13 mouse cellular contexts compared by ENCODE assay signal in the genomic region with DNA sequence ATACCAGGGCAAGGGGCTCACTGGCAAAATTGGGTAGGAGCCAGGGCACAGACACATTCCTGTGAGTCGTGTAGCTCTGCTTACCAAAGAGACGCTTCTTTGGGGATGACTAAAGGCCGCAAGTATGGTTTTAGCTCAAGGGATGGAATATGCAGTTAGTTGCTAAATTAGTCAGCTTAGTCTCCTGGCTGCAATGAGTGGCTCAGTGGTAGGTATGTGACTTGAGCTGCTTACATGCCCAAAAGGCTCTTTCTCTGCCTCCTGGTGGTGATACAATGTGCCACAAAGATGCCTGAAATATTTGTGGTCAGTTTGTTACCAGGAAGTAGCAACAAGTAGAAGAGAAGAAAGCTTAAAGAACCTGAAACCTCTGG. TPM values are rescaled to one million over a fixed set of nuclear protein-coding genes. Genes with fewer than 3 reads are reported as not detected.
DNase-seq lines count a peak whose midpoint lies in the region; ATAC-seq and TF ChIP-seq lines count a peak whose summit lies in the region.
"Had no signal": no experiment of that assay in that cellular context is flagged by ENCODE, and none has a peak within 500 bp of the region (broad histone marks: within the 10 kb centered on the region; RNA-seq: fewer than 3 reads in every experiment).

No protein-coding gene starts in this region.

- WGBS in forebrain, postnatal 0 days: 63% methylated on average over 3 of the region's 3 CpGs
- WGBS in forebrain, embryonic 12.5 days: 86% methylated on average over 3 of the region's 3 CpGs
- 60% methylated on average over 3 of the region's 3 CpGs for WGBS in midbrain, postnatal 0 days
- 82% methylated on average over 3 of the region's 3 CpGs for WGBS in midbrain, embryonic 11.5 days

- no peak for DNase-seq in forebrain, postnatal 0 days
- DNase-seq in midbrain, postnatal 0 days (ENCODE audit: low spot score): no peak
- DNase-seq in midbrain, embryonic 11.5 days (ENCODE audit: low spot score, missing footprints): no peak
- DNase-seq in splenic B cell, adult 2 months (ENCODE audit: low read depth, low spot score): peak; percentile 55
- no peak for DNase-seq in urinary bladder, adult 2 months (ENCODE audit: low spot score)
- DNase-seq in embryo, embryonic 11 days: no peak
- DNase-seq: adrenal gland, postnatal 14 days; heart, postnatal 4 days; kidney, postnatal 25 days had no signal

- H3K4me1 ChIP-seq in forebrain, postnatal 0 days (ENCODE audit: insufficient read depth): no peaks in the 10 kb centered on the region
- H3K4me1 ChIP-seq in forebrain, embryonic 12.5 days: no peaks in the 10 kb centered on the region
- H3K4me1 ChIP-seq in midbrain, postnatal 0 days (ENCODE audit: insufficient read depth, low read length): no peaks in the 10 kb centered on the region
- H3K4me1 ChIP-seq in midbrain, embryonic 11.5 days (ENCODE audit: control insufficient read depth, insufficient read depth, low read length): no peaks in the 10 kb centered on the region; the same call in 1 of the 2 replicates
- H3K4me1 ChIP-seq: forebrain, embryonic 15.5 days; midbrain, embryonic 12.5 days had no signal

- H3K27me3 ChIP-seq in forebrain, postnatal 0 days (ENCODE audit: insufficient read depth, low read length): no peaks in the 10 kb centered on the region
- H3K27me3 ChIP-seq in forebrain, embryonic 12.5 days: no peaks in the 10 kb centered on the region
- no peaks in the 10 kb centered on the region for H3K27me3 ChIP-seq in midbrain, postnatal 0 days (ENCODE audit: insufficient read depth, low read length)
- H3K27me3 ChIP-seq in midbrain, embryonic 11.5 days (ENCODE audit: control insufficient read depth, insufficient read depth, low read length): no peaks in the 10 kb centered on the region
- no peaks in the 10 kb centered on the region for H3K27me3 ChIP-seq in splenic B cell, adult 2 months (ENCODE audit: control insufficient read depth, insufficient read depth, low read length, poor library complexity, severe bottlenecking)
- H3K27me3 ChIP-seq: forebrain, embryonic 15.5 days; midbrain, embryonic 12.5 days had no signal

- H3K9me3 ChIP-seq in forebrain, postnatal 0 days (ENCODE audit: low read length): no peaks in the 10 kb centered on the region
- no peaks in the 10 kb centered on the region for H3K9me3 ChIP-seq in forebrain, embryonic 12.5 days
- H3K9me3 ChIP-seq in midbrain, postnatal 0 days (ENCODE audit: low read length): no peaks in the 10 kb centered on the region
- no peaks in the 10 kb centered on the region for H3K9me3 ChIP-seq in midbrain, embryonic 11.5 days (ENCODE audit: control insufficient read depth, low read length)
- H3K9me3 ChIP-seq: forebrain, embryonic 15.5 days; midbrain, embryonic 12.5 days had no signal

- no peaks in the 10 kb centered on the region for H3K36me3 ChIP-seq in forebrain, postnatal 0 days (ENCODE audit: insufficient read depth)
- no peaks in the 10 kb centered on the region for H3K36me3 ChIP-seq in forebrain, embryonic 12.5 days (replicated peaks)
- no peaks in the 10 kb centered on the region for H3K36me3 ChIP-seq in midbrain, postnatal 0 days (ENCODE audit: insufficient read depth, low read length)
- H3K36me3 ChIP-seq in midbrain, embryonic 11.5 days (ENCODE audit: control insufficient read depth, insufficient read depth, low read length): no peaks in the 10 kb centered on the region
- H3K36me3 ChIP-seq in splenic B cell, adult 2 months (ENCODE audit: control insufficient read depth, insufficient read depth, low read length, poor library complexity, severe bottlenecking): no peaks in the 10 kb centered on the region; the same call in 1 of the 2 replicates
- H3K36me3 ChIP-seq: forebrain, embryonic 15.5 days; midbrain, embryonic 12.5 days had no signal

- no peak for ATAC-seq in forebrain, postnatal 0 days
- no peak for ATAC-seq in forebrain, embryonic 12.5 days (ENCODE audit: low FRiP score)
- ATAC-seq in midbrain, postnatal 0 days (ENCODE audit: low FRiP score): no peak
- ATAC-seq in midbrain, embryonic 11.5 days (ENCODE audit: low FRiP score): no peak
- ATAC-seq in hematopoietic stem cell, adult 5-6 weeks (replicated peaks in 1 of 2; ENCODE audit: insufficient read depth in 1 of 2, low FRiP score in 2 of 2, low TSS enrichment in 1 of 2, low read depth in 1 of 2, poor library complexity in 2 of 2, severe bottlenecking in 2 of 2): peak; percentile 70 to 74; a peak in 2 of 4 replicates
- ATAC-seq: forebrain, embryonic 15.5 days had no signal

- no peak overlapping the region for H3K4me2 ChIP-seq in forebrain, postnatal 0 days (ENCODE audit: low read depth)
- H3K4me2 ChIP-seq in forebrain, embryonic 12.5 days: no peak overlapping the region
- H3K4me2 ChIP-seq in midbrain, postnatal 0 days (ENCODE audit: low read depth, low read length, poor library complexity, severe bottlenecking): no peak overlapping the region
- H3K4me2 ChIP-seq in midbrain, embryonic 11.5 days: no peak overlapping the region
- H3K4me2 ChIP-seq: forebrain, embryonic 15.5 days; midbrain, embryonic 12.5 days had no signal

- no peak overlapping the region for H3K4me3 ChIP-seq in forebrain, postnatal 0 days (ENCODE audit: low read depth, low read length)
- H3K4me3 ChIP-seq in forebrain, embryonic 12.5 days (replicated peaks): no peak overlapping the region
- no peak overlapping the region for H3K4me3 ChIP-seq in midbrain, postnatal 0 days (ENCODE audit: low read depth, low read length)
- no peak overlapping the region for H3K4me3 ChIP-seq in midbrain, embryonic 11.5 days (ENCODE audit: low read depth, low read length)
- H3K4me3 ChIP-seq: forebrain, embryonic 15.5 days; midbrain, embryonic 12.5 days had no signal

- H3K9ac ChIP-seq in forebrain, postnatal 0 days: no peak overlapping the region
- H3K9ac ChIP-seq in forebrain, embryonic 12.5 days: no peak overlapping the region
- no peak overlapping the region for H3K9ac ChIP-seq in midbrain, postnatal 0 days (replicated peaks; ENCODE audit: low read length, poor library complexity, severe bottlenecking)
- H3K9ac ChIP-seq in midbrain, embryonic 11.5 days (ENCODE audit: low read length): no peak overlapping the region
- H3K9ac ChIP-seq: forebrain, embryonic 15.5 days; midbrain, embryonic 12.5 days had no signal

- peak; percentile 20; the same call in 1 of the 2 replicates for TF ChIP-seq CTCF in forebrain, postnatal 0 days (IDR thresholded peaks at IDR 0.05; ENCODE audit: low read depth)
- 0 out of 2 replicates have a peak, but pooled peaks have one; percentile 8 for TF ChIP-seq CTCF in midbrain, postnatal 0 days (IDR thresholded peaks at IDR 0.05)

- H3K27ac ChIP-seq in forebrain, postnatal 0 days (ENCODE audit: low read depth, low read length): no peak overlapping the region
- no peak overlapping the region for H3K27ac ChIP-seq in forebrain, embryonic 12.5 days
- no peak overlapping the region for H3K27ac ChIP-seq in midbrain, postnatal 0 days (ENCODE audit: low read depth, low read length)
- no peak overlapping the region for H3K27ac ChIP-seq in midbrain, embryonic 11.5 days (ENCODE audit: low read depth, low read length)
- H3K27ac ChIP-seq: forebrain, embryonic 15.5 days; midbrain, embryonic 12.5 days had no signal

RNA-seq across cellular contexts. Expression of gene Gpr65, which starts 15.0 kb away (rescaled TPM):
- 0.31 and 1.1 TPM in 2 replicates for total RNA-seq in forebrain, postnatal 0 days (2014; rRNA removed)
- polyA plus RNA-seq in forebrain, postnatal 0 days (2015; fragmentation: Nextera tagmentation; extraction: Ambion mirVana): 0.19 and 0.30 TPM in 2 replicates
- polyA plus RNA-seq in forebrain, embryonic 12.5 days (2016; fragmentation: Nextera tagmentation; extraction: Ambion mirVana): 0.23 and 0.28 TPM in 2 replicates
- 0.66 and 1.3 TPM in 2 replicates for total RNA-seq in midbrain, postnatal 0 days (2014; rRNA removed)
- 0.16 and 0.28 TPM in 2 replicates for polyA plus RNA-seq in midbrain, postnatal 0 days (2015; fragmentation: Nextera tagmentation; extraction: Ambion mirVana)
- 0.57 and 0.82 TPM in 2 replicates for polyA plus RNA-seq in midbrain, embryonic 11.5 days (2014; fragmentation: Nextera tagmentation; extraction: Ambion mirVana)
- 40.7 and 45.8 TPM in 2 replicates for total RNA-seq in hematopoietic stem cell, adult 5-6 weeks (2017)
- 2.1 and 2.3 TPM in 2 replicates for polyA plus RNA-seq in urinary bladder, adult 2 months (2012; rRNA removed)

RNA-seq across cellular contexts. Expression of gene Galc, which starts 24.2 kb away (rescaled TPM):
- total RNA-seq in forebrain, postnatal 0 days (2014; rRNA removed): 10.5 and 15.3 TPM in 2 replicates
- polyA plus RNA-seq in forebrain, postnatal 0 days (2015; fragmentation: Nextera tagmentation; extraction: Ambion mirVana): 6.4 and 10.2 TPM in 2 replicates
- 13.7 and 14.2 TPM in 2 replicates for polyA plus RNA-seq in forebrain, embryonic 12.5 days (2016; fragmentation: Nextera tagmentation; extraction: Ambion mirVana)
- total RNA-seq in midbrain, postnatal 0 days (2014; rRNA removed): 11.1 and 18.1 TPM in 2 replicates
- 10.7 and 11.7 TPM in 2 replicates for polyA plus RNA-seq in midbrain, postnatal 0 days (2015; fragmentation: Nextera tagmentation; extraction: Ambion mirVana)
- polyA plus RNA-seq in midbrain, embryonic 11.5 days (2014; fragmentation: Nextera tagmentation; extraction: Ambion mirVana): 14.3 and 14.7 TPM in 2 replicates
- 10.0 and 15.6 TPM in 2 replicates for total RNA-seq in hematopoietic stem cell, adult 5-6 weeks (2017)
- 10.2 and 11.8 TPM in 2 replicates for polyA plus RNA-seq in urinary bladder, adult 2 months (2012; rRNA removed)

Comparison
In these comparisons a context has a peak if more than half of its experiments do, and no peak if none do; other contexts are left out.
1. ATAC-seq: peak in hematopoietic stem cell, adult 5-6 weeks (2 of 2); none in forebrain, postnatal 0 days (single experiment), forebrain, embryonic 12.5 days (single experiment), midbrain, postnatal 0 days (single experiment) and midbrain, embryonic 11.5 days (single experiment).